Mouse (Mus musculus) erythroblast, embryonic 14.5 days (primary cell): Measurements from ENCODE around the gene C1qtnf9. TPM values are rescaled to one million over a fixed set of nuclear protein-coding genes. Genes with fewer than 3 reads are reported as not detected.

Experiments
- H3K27me3 ChIP-seq: 2 replicates; pipeline ENCODE4 v1.6.1; 2012; ENCODE audit warnings: inconsistent platforms; ENCODE audit not compliant: control insufficient read depth
- H3K36me3 ChIP-seq: 2 replicates; pipeline ENCODE4 v1.6.1; 2012; ENCODE audit warnings: mild to moderate bottlenecking, inconsistent platforms; ENCODE audit not compliant: control insufficient read depth
- H3K4me1 ChIP-seq: 2 replicates; pipeline ENCODE4 v1.6.1; 2012; ENCODE audit warnings: inconsistent platforms; ENCODE audit not compliant: control insufficient read depth
- H3K4me3 ChIP-seq: replicated peaks from 2 replicates; pipeline ENCODE3; 2012; ENCODE audit warnings: moderate library complexity, mild to moderate bottlenecking, inconsistent platforms
- H3K9me3 ChIP-seq: 2 replicates; pipeline ENCODE4 v1.6.1; 2012; ENCODE audit warnings: low read length, inconsistent platforms, mixed read lengths; ENCODE audit not compliant: control insufficient read depth
- GATA1 ChIP-seq: IDR thresholded peaks from 2 replicates; pipeline ENCODE4 v1.6.1; 2012; ENCODE audit warnings: low read length, inconsistent platforms, mixed read lengths
- TAL1 ChIP-seq: IDR thresholded peaks from 3 replicates; pipeline ENCODE4 v1.6.1; 2012; ENCODE audit warnings: low read length, inconsistent platforms, mixed read lengths
- polyA plus RNA-seq: library from polyadenylated mRNA; stranded (reverse); fragments of >175 nt; gene quantifications from 2 replicates; pipeline ENCODE4 v1.2.3, GENCODE M21; 2012

C1qtnf9 gene
- polyA plus RNA-seq, 1 experiment, result 0.14 TPM

- Histone ChIP-seq H3K27me3 (no peaks in the 10 kb centered on the region), H3K4me1 (no peaks in the 10 kb centered on the region; the same call in 1 of the 2 replicates), H3K4me3 (no peak overlapping the region), H3K9me3 (no peaks in the 10 kb centered on the region), H3K36me3 (peaks cover 23% of the 10 kb centered on the region)
- no peak for TF ChIP-seq GATA1
- no peak for TF ChIP-seq TAL1
Observed at GRCm38 (mm10) chr14:60815098-60815497, 47.2 kb downstream of the C1qtnf9 start.

GRCm38 (mm10) chr14:60818045-60818444 lies 50.1 kb downstream of the C1qtnf9 start:
- Histone ChIP-seq H3K27me3 (no peaks in the 10 kb centered on the region), H3K4me3 (no peak overlapping the region), H3K4me1 (no peaks in the 10 kb centered on the region; the same call in 1 of the 2 replicates), H3K9me3 (no peaks in the 10 kb centered on the region), H3K36me3 (peaks cover 18% of the 10 kb centered on the region)
- TF ChIP-seq GATA1 (no peak), TAL1 (no peak)

- TF ChIP-seq GATA1 (no peak), TAL1 (no peak)
- no peaks in the 10 kb centered on the region for H3K4me1 ChIP-seq
- H3K36me3 ChIP-seq, result peaks cover 31% of the 10 kb centered on the region
- H3K4me3 ChIP-seq, result no peak overlapping the region
- H3K27me3 ChIP-seq, result no peaks in the 10 kb centered on the region
- H3K9me3 ChIP-seq, result peaks cover 2% of the 10 kb centered on the region; the same call in 1 of the 2 replicates
Observed at GRCm38 (mm10) chr14:60830096-60830495, 62.2 kb downstream of the C1qtnf9 start.

Other genes starting within 250 kb of the C1qtnf9 start
- 4.5 and 4.8 TPM in 2 replicates for gene Spata13, start 134.1 kb upstream of the C1qtnf9 start, polyA plus RNA-seq
- 0.39 and 0.76 TPM in 2 replicates for gene Mipep, start 16.4 kb downstream of the C1qtnf9 start, polyA plus RNA-seq